Mouse (Mus musculus) C2C12 (cell line): Measurements from ENCODE around the gene Itgb5.

ENCODE experiments used
- CTCF ChIP-seq: IDR thresholded peaks from one replicate; pipeline ENCODE4 v1.5.1; 2011; ENCODE audit not compliant: control insufficient read depth, insufficient read depth, insufficient read length
- MYOG ChIP-seq: IDR thresholded peaks from one replicate; pipeline ENCODE4 v1.6.1; 2011; ENCODE audit not compliant: control insufficient read depth, insufficient read length; ENCODE audit errors: extremely low read depth

DNA sequence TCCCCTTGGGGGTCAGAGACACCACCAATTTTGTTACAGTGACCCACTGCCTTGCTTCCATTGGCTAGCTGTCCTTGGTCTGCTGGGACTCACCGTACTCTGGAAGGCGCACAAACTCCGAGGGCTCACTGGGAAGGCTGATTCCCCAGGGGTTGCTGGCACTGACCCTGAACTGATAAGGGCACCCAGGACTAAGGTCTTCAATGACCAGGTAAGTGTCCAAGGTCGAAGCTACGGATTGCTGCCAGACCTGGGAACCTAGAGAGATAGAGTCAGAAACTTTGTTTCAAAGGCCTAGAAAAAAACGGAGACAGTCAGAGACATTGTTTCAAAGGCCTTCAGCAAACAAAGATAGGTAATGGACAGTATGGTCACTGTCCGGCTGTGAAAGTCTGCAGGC, 157.5 kb downstream of the Itgb5 start:
- TF ChIP-seq CTCF, result no peak
- no peak for TF ChIP-seq MYOG
